Mouse (Mus musculus) limb, embryonic 11.5 days (tissue): Measurements from ENCODE around the gene Samsn1. TPM values are rescaled to one million over a fixed set of nuclear protein-coding genes. Genes with fewer than 3 reads are reported as not detected.

ENCODE experiments used
- ATAC-seq: fragments of 200-750 bp; cut with Nextera tagmentation; 2 replicates; pipeline ENCODE4 v1.8.0; 2017; ENCODE audit warnings: low read depth; ENCODE audit not compliant: insufficient number of reproducible peaks, low FRiP score, low TSS enrichment
- DNase-seq: peaks from one replicate; pipeline ENCODE4 v3.0.0-alpha.2; 2015; ENCODE audit warnings: low spot score
- H3K27ac ChIP-seq: fragments of 300-500 bp; sonication (generic); replicated peaks from 2 replicates; pipeline ENCODE4 v1.5.1; 2014; ENCODE audit warnings: low read depth, mild to moderate bottlenecking, low read length
- H3K27me3 ChIP-seq: fragments of 300-500 bp; sonication (generic); 2 replicates; pipeline ENCODE4 v1.6.1; 2014; ENCODE audit warnings: mild to moderate bottlenecking, low read length, mixed read lengths; ENCODE audit not compliant: control insufficient read depth, insufficient read depth
- H3K36me3 ChIP-seq: fragments of 300-500 bp; sonication (generic); 2 replicates; pipeline ENCODE4 v1.6.1; 2014; ENCODE audit warnings: mild to moderate bottlenecking, low read length, moderate library complexity, mixed read lengths; ENCODE audit not compliant: control insufficient read depth, insufficient read depth
- H3K4me1 ChIP-seq: fragments of 300-500 bp; sonication (generic); 2 replicates; pipeline ENCODE4 v1.6.1; 2014; ENCODE audit warnings: low read length, mixed read lengths; ENCODE audit not compliant: control insufficient read depth, insufficient read depth
- H3K4me2 ChIP-seq: fragments of 300-500 bp; sonication (generic); 2 replicates; pipeline ENCODE4 v1.6.1; 2014; ENCODE audit warnings: low read depth, mild to moderate bottlenecking, moderate library complexity; ENCODE audit not compliant: severe bottlenecking
- H3K4me3 ChIP-seq: fragments of 300-500 bp; sonication (generic); 2 replicates; pipeline ENCODE4 v1.5.1; 2014; ENCODE audit warnings: low read depth, low read length
- H3K9ac ChIP-seq: fragments of 300-500 bp; sonication (generic); 2 replicates; pipeline ENCODE4 v1.6.1; 2014; ENCODE audit warnings: mild to moderate bottlenecking, low read length
- H3K9me3 ChIP-seq: fragments of 300-500 bp; sonication (generic); 2 replicates; pipeline ENCODE4 v1.6.1; 2016; ENCODE audit warnings: low read length; ENCODE audit not compliant: control insufficient read depth
- WGBS: fragments of 180-500 bp; shearing (Covaris S2); extraction: QIAGEN DNeasy Blood & Tissue Kit; methylation state at CpG from one replicate; pipeline ENCODE4 v1.1.7; 2014; 5-methylcytosine and 5-hydroxymethylcytosine counted together
- polyA plus RNA-seq: library from polyadenylated mRNA; unstranded; fragments of >200 nt; fragmentation: Nextera tagmentation; extraction: Ambion mirVana; gene quantifications from 2 replicates; pipeline ENCODE4 v1.2.1, GENCODE M21; 2014

Samsn1 gene
- 1.4 and 1.6 TPM in 2 replicates for polyA plus RNA-seq

GRCm38 (mm10) chr16:76022181-76022580 lies at the start of gene Samsn1:
TSS of gene Samsn1 (minus strand) at chr16:76022281.
- H3K36me3 ChIP-seq: no peaks in the 10 kb centered on the region
- H3K27ac ChIP-seq: no peak within 1 kb of the TSS
- no peaks in the 10 kb centered on the region for H3K27me3 ChIP-seq
- ATAC-seq: no peak
- H3K9ac ChIP-seq: no peak within 1 kb of the TSS
- H3K9me3 ChIP-seq: no peaks in the 10 kb centered on the region
- DNase-seq: no peak
- H3K4me1 ChIP-seq: no peaks in the 10 kb centered on the region
- 76% methylated on average over 7 of the region's 7 CpGs for WGBS
- no peak within 1 kb of the TSS for H3K4me2 ChIP-seq
- H3K4me3 ChIP-seq: no peak within 1 kb of the TSS

GRCm38 (mm10) chr16:76066082-76066635 lies 44.1 kb upstream of the Samsn1 start:
- no peak for ATAC-seq
- Histone ChIP-seq H3K27me3 (no peaks in the 10 kb centered on the region), H3K27ac (no peak overlapping the region)

DNA sequence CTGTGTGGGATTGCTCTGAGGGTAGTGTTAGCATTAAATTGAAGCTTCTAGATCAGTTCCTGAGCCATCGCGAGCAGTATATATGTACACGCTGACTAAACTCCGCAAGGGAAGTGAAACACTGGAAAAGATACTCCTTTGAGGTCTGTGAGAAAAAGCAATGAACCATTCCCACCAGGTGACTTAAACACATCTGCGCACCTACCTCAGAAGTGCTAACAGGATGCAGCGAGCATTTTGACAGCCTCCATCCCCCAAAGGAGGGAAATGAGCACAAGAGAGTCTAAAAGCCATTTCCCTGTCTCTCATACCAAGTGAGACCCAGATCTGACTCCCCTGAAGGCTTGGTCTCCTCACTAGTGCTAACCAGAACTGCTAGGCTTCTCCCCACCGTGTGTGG lies 32.9 kb upstream of the Samsn1 start:
- no peaks in the 10 kb centered on the region for H3K9me3 ChIP-seq
- no peak overlapping the region for H3K9ac ChIP-seq
- no peak for DNase-seq
- H3K27me3 ChIP-seq: no peaks in the 10 kb centered on the region
- H3K4me1 ChIP-seq: no peaks in the 10 kb centered on the region; the same call in 1 of the 2 replicates
- H3K27ac ChIP-seq: no peak overlapping the region
- H3K36me3 ChIP-seq: no peaks in the 10 kb centered on the region
- H3K4me2 ChIP-seq: no peak overlapping the region
- H3K4me3 ChIP-seq: no peak overlapping the region
- no peak for ATAC-seq
- 93% methylated on average over 7 of the region's 7 CpGs for WGBS

More at GRCm38 (mm10) chr16:76066082-76066635, 44.1 kb upstream of the Samsn1 start:
- no peaks in the 10 kb centered on the region for H3K9me3 ChIP-seq
- no peak overlapping the region for H3K4me3 ChIP-seq
- no peaks in the 10 kb centered on the region for H3K4me1 ChIP-seq
- no peak for DNase-seq
- 94% methylated on average over 14 of the region's 14 CpGs for WGBS
- H3K4me2 ChIP-seq: no peak overlapping the region
- no peaks in the 10 kb centered on the region for H3K36me3 ChIP-seq
- H3K9ac ChIP-seq: no peak overlapping the region

GRCm38 (mm10) chr16:76054079-76054478 lies 32.0 kb upstream of the Samsn1 start:
- ATAC-seq: no peak
- no peaks in the 10 kb centered on the region; the same call in 1 of the 2 replicates for H3K4me1 ChIP-seq
- WGBS: 73% methylated on average over 4 of the region's 4 CpGs
- no peaks in the 10 kb centered on the region for H3K36me3 ChIP-seq
- H3K9ac ChIP-seq: no peak overlapping the region
- H3K4me3 ChIP-seq: no peak overlapping the region
- H3K27me3 ChIP-seq: no peaks in the 10 kb centered on the region
- no peak for DNase-seq
- H3K4me2 ChIP-seq: no peak overlapping the region
- no peak overlapping the region for H3K27ac ChIP-seq
- H3K9me3 ChIP-seq: no peaks in the 10 kb centered on the region

DNA sequence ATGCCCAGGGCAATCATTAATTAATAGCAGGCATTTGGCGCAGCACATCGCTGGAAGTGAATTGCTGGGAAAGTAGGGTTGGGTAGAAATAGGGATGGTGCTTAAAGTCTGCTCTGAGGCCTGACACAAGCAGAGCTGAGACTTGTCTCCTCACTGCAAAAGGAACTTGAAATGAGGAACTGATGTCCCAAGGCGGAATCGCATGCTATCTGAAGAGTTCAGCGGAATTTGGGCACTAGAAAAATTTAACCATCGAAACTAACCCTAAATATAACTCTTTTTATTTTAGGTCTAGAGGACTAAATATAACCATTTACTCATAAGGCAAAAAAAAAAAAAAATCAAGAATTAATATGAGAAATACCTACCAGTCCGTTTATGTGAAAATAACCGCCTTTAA lies 31.5 kb upstream of the Samsn1 start:
- no peaks in the 10 kb centered on the region for H3K9me3 ChIP-seq
- H3K27ac ChIP-seq: no peak overlapping the region
- 76% methylated on average over 8 of the region's 8 CpGs for WGBS
- H3K36me3 ChIP-seq: no peaks in the 10 kb centered on the region
- no peaks in the 10 kb centered on the region for H3K27me3 ChIP-seq
- no peaks in the 10 kb centered on the region; the same call in 1 of the 2 replicates for H3K4me1 ChIP-seq
- no peak overlapping the region for H3K4me2 ChIP-seq
- DNase-seq: no peak
- H3K4me3 ChIP-seq: no peak overlapping the region
- ATAC-seq: no peak
- H3K9ac ChIP-seq: no peak overlapping the region

DNA sequence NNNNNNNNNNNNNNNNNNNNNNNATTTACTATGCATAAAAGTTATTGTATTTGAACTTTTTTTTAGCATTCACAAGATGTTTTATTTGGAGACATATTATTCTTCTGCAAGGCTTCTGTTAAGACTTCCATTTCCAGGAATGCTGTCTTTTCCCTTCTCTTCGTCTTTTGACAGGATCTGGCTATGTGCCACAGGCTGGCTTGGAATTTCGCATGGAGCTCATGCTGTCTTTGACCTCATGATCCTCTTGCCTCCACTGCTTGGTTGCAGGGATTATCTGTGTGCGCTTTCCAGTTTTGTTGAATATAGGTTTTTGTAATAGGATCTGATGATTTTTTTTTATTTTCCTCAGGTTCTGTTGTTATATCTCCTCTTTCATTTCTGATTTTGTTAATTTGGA lies 25.0 kb upstream of the Samsn1 start:
- Histone ChIP-seq H3K9ac (no peak overlapping the region), H3K4me2 (no peak overlapping the region), H3K9me3 (no peaks in the 10 kb centered on the region), H3K4me1 (no peaks in the 10 kb centered on the region), H3K27ac (no peak overlapping the region), H3K36me3 (no peaks in the 10 kb centered on the region), H3K27me3 (no peaks in the 10 kb centered on the region), H3K4me3 (no peak overlapping the region)
- DNase-seq: no peak
- 83% methylated on average over 3 of the region's 3 CpGs for WGBS
- no peak for ATAC-seq

DNA sequence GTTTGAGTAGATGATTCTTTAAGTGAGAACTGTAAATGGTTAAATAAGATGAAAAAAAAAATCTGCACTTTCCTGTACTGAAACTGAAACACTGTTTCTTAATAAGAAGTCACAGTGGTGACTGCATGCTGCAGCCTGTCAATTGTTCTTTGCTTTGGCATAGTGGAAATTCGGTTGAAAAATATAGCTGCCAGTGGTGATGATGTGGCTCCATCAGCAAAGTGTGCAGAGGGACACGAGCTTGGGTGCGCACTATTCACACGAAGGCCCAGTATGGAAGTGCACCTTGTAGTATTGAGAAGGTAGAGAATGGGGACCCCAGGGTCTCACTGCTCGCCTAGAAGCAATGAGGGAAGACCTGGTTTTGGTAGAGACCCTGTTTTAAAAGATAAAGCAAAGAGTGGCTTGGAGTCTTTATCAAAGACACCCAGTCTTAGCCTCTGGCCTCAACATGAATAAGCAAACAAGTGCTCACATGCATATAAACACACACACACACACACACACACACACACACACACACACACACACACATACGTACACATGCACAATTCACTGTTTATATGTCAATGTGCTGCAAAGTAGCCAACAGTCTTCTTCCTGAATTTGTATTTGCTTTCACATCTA lies 18.4 kb upstream of the Samsn1 start:
- Histone ChIP-seq H3K36me3 (no peaks in the 10 kb centered on the region), H3K9ac (no peak overlapping the region), H3K4me2 (no peak overlapping the region), H3K9me3 (no peaks in the 10 kb centered on the region), H3K4me3 (no peak overlapping the region), H3K27ac (no peak overlapping the region), H3K27me3 (no peaks in the 10 kb centered on the region), H3K4me1 (no peaks in the 10 kb centered on the region)
- WGBS: 89% methylated on average over 6 of the region's 6 CpGs
- no peak for ATAC-seq
- DNase-seq: no peak

DNA sequence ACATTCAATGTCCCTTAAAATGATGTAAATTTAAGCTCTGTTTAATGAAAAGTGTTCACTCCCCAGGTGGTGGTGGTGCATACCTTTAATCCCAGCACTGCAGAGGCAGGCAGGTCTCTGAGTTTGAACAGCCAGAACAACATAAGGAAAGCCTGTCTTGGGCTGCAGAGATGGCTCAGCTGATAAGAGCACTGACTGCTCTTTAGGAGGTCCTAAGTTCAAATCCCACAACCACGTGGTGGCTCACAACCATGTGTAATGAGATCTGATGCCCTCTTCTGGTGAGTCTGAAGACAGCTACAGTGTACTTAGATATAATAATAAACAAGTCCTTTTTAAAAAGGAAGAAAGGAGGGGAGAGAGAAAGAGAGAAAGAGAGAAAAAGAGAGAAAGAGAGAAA lies 2.9 kb downstream of the Samsn1 start:
- no peak overlapping the region for H3K27ac ChIP-seq

More for the DNA sequence above, 2.9 kb downstream of the Samsn1 start:
- no peak overlapping the region for H3K9ac ChIP-seq
- no peaks in the 10 kb centered on the region for H3K27me3 ChIP-seq
- H3K36me3 ChIP-seq: no peaks in the 10 kb centered on the region
- no peak for ATAC-seq
- H3K4me1 ChIP-seq: no peaks in the 10 kb centered on the region
- DNase-seq: no peak
- 48% methylated on average over 1 of the region's 1 CpGs for WGBS
- no peak overlapping the region for H3K4me3 ChIP-seq
- no peak overlapping the region for H3K4me2 ChIP-seq
- no peaks in the 10 kb centered on the region for H3K9me3 ChIP-seq
